Mouse (Mus musculus) liver, embryonic 15.5 days (tissue): ENCODE data around the gene Homer1. TPM values are rescaled to one million over a fixed set of nuclear protein-coding genes. Genes with fewer than 3 reads are reported as not detected.

Experiments used
- ATAC-seq: fragments of 200-750 bp; cut with Nextera tagmentation; 2 replicates; pipeline ENCODE4 v1.8.0; 2017; ENCODE audit warnings: moderate number of reproducible peaks, mild to moderate bottlenecking, moderate library complexity; ENCODE audit not compliant: insufficient read depth
- H3K27ac ChIP-seq: fragments of 300-500 bp; sonication (generic); replicated peaks from 2 replicates; pipeline ENCODE4 v1.5.1; 2015; ENCODE audit warnings: mild to moderate bottlenecking, inconsistent platforms
- H3K27me3 ChIP-seq: fragments of 300-500 bp; sonication (generic); 2 replicates; pipeline ENCODE4 v1.6.1; 2015; ENCODE audit warnings: mild to moderate bottlenecking, inconsistent platforms
- H3K36me3 ChIP-seq: fragments of 300-500 bp; sonication (generic); replicated peaks from 2 replicates; pipeline ENCODE4 v1.6.1; 2015; ENCODE audit warnings: moderate library complexity, mild to moderate bottlenecking, inconsistent platforms
- H3K4me1 ChIP-seq: fragments of 300-500 bp; sonication (generic); replicated peaks from 2 replicates; pipeline ENCODE4 v1.6.1; 2015; ENCODE audit warnings: inconsistent platforms
- H3K4me2 ChIP-seq: fragments of 300-500 bp; sonication (generic); 2 replicates; pipeline ENCODE4 v1.6.1; 2015; ENCODE audit warnings: moderate library complexity, mild to moderate bottlenecking, inconsistent platforms
- H3K4me3 ChIP-seq: fragments of 300-500 bp; sonication (generic); replicated peaks from 2 replicates; pipeline ENCODE4 v1.5.1; 2015; ENCODE audit warnings: mild to moderate bottlenecking, inconsistent platforms
- H3K9ac ChIP-seq: fragments of 300-500 bp; sonication (generic); 2 replicates; pipeline ENCODE4 v1.6.1; 2015; ENCODE audit warnings: moderate library complexity, mild to moderate bottlenecking, inconsistent platforms
- H3K9me3 ChIP-seq: fragments of 300-500 bp; sonication (generic); replicated peaks from 2 replicates; pipeline ENCODE4 v1.6.1; 2016; ENCODE audit warnings: inconsistent platforms
- WGBS: fragments of 180-500 bp; shearing (Covaris S2); methylation state at CpG from one replicate; pipeline ENCODE4 v1.1.7; 2015; ENCODE audit warnings: mixed read lengths; ENCODE audit not compliant: insufficient replicate concordance; 5-methylcytosine and 5-hydroxymethylcytosine counted together
- polyA plus RNA-seq: library from polyadenylated mRNA; unstranded; fragments of >200 nt; fragmentation: Nextera tagmentation; extraction: Ambion mirVana; gene quantifications from 2 replicates; pipeline ENCODE4 v1.2.1, GENCODE M21; 2015

Gene Homer1
- polyA plus RNA-seq, 1 experiment from 2014 or later = 2.4 TPM

DNA sequence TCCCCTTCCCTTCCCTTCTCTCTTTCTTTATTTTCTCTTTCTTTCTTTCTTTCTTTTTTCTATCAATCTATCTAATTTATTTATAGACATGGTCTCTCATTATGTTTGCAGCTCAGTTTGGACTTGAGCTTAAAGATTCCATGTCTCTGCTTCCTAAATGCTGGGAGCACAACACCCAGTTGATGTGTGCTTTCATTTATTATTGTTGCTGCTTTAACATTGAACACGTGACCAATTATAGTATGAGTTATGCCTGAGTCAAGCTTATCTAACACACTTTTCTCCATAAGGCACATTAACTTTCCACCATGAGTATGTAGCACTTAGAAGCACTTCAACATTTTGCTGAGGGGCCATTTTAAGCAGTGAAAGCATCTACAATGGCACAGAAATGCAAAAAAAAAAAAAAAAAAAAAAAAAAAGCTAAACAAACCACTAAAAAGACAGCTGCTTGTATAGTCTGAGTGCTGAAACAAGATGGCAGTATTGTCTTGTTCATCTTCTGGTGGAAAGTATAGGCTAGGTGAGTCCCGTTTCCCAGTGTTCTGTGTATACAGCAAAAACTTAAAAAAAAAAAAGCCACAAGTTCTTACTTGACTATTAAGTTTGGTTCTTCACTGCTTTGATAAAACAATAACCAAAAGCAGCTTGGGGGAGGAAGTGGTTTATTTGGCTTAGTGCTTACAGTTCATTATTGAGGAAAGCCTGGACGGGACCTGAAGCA, 41.3 kb downstream of the Homer1 start:
- Histone ChIP-seq H3K27me3 (no peaks in the 10 kb centered on the region), H3K4me2 (peak overlapping the region; percentile 50), H3K9me3 (no peaks in the 10 kb centered on the region), H3K36me3 (no peaks in the 10 kb centered on the region), H3K4me1 (peaks cover 40% of the 10 kb centered on the region), H3K4me3 (0 out of 2 replicates have a peak overlapping the region, but pooled peaks have one; percentile 2), H3K27ac (peak overlapping the region; percentile 55), H3K9ac (peak overlapping the region; percentile 13; the same call in 1 of the 2 replicates)
- no peak for ATAC-seq
- WGBS = 48% methylated on average over 3 of the region's 3 CpGs

DNA sequence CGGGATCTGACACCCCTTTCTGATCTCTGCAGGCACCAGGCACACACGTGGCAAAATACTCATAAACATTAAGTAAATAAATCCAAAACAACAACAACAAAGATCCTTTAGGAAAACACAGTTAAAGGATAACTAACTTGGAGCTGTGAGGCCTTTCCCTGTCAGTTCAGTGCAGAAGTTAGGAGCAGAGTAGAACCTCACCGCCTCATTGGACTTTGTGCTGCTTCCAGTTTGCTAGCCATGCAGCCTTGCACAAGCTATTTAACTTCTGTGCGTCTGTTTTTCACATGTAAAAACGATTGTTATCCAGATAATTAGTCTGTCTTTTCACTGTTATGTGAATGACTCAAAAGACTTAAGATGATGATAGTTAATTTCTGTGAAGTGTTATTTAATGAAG, 43.2 kb downstream of the Homer1 start:
- no peak overlapping the region for H3K4me2 ChIP-seq
- 60% methylated on average over 5 of the region's 5 CpGs for WGBS
- ATAC-seq = no peak
- H3K4me1 ChIP-seq = peaks cover 48% of the 10 kb centered on the region
- no peaks in the 10 kb centered on the region for H3K9me3 ChIP-seq
- no peak overlapping the region for H3K4me3 ChIP-seq
- no peaks in the 10 kb centered on the region for H3K36me3 ChIP-seq
- no peak overlapping the region for H3K9ac ChIP-seq
- peak overlapping the region; percentile 49; the same call in 1 of the 2 replicates for H3K27ac ChIP-seq
- no peaks in the 10 kb centered on the region for H3K27me3 ChIP-seq

DNA sequence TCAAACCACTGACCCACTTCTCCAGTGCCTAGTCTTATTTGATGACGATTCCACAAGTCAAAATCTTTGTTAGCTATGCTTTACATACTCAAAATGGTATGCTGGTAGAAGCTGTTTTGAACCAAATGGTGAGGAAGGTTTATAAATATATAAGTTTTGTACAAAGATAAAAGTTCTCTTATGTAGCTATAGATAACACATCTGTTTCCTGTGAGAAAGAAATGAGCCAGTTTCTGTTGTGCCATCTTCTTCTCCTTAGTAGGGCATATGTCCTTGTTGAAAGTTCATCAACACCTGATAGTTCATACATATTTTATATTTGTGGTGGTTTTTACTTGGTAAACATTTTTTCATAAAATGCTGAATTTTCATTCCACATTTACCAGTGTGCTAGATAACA, 45.0 kb downstream of the Homer1 start:
- WGBS = 35% methylated on average over 1 of the region's 1 CpGs

DNA sequence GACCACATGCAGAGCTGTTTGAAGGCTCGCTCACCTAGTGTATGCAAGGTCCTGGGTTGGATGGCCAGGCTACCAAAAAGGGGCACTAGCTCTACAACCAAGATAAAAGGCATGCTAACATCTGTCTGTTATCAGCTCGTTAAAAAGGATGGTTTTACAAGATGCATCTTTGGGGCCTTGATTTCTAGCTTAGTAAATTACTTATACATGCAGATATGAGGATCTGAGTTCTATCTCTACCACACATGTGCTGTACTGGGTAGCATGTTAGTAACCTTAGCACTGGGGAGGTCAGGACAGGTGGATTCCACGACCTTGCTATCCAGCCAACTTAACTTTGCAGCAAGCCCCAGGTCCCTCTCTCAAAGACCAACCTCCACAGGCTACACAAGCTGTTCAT, 46.4 kb downstream of the Homer1 start:
- Histone ChIP-seq H3K9me3 (no peaks in the 10 kb centered on the region), H3K27ac (peak overlapping the region; percentile 59), H3K4me3 (no peak overlapping the region), H3K9ac (no peak overlapping the region; the same call in 1 of the 2 replicates), H3K27me3 (no peaks in the 10 kb centered on the region), H3K4me1 (peaks cover 29% of the 10 kb centered on the region), H3K36me3 (0 out of 2 replicates have a peak, but pooled peaks cover 3% of the 10 kb centered on the region), H3K4me2 (peak overlapping the region; percentile 26)
- peak; percentile 89 for ATAC-seq
- 32% methylated on average over 3 of the region's 3 CpGs for WGBS

More for the DNA sequence above, 45.0 kb downstream of the Homer1 start:
- Histone ChIP-seq H3K36me3 (no peaks in the 10 kb centered on the region), H3K4me3 (no peak overlapping the region), H3K4me1 (peaks cover 40% of the 10 kb centered on the region), H3K9ac (no peak overlapping the region), H3K9me3 (no peaks in the 10 kb centered on the region), H3K27ac (no peak overlapping the region), H3K27me3 (no peaks in the 10 kb centered on the region), H3K4me2 (no peak overlapping the region)
- no peak for ATAC-seq

DNA sequence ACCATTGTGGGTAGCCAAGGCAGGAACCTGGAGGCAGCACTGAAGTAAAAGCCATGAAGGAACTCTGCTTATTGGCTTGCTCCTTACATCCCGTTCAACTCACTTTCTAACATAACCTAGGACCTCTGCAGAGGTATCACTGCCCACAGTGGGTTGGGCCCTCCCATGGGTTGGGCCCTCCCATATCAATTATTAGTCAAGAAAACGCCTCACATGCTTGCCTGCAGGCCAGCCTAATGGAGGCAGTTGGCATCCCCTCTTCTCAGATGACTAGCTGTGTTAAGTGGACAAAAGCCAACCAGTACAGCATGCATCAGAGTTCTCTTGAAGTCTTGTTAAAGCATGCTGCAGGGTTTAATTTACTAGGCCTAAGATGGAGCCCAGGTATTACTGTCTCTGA, 52.6 kb downstream of the Homer1 start:
- 56% methylated on average over 2 of the region's 2 CpGs for WGBS
- Histone ChIP-seq H3K36me3 (0 out of 2 replicates have a peak, but pooled peaks cover 3% of the 10 kb centered on the region), H3K4me2 (no peak overlapping the region), H3K9me3 (no peaks in the 10 kb centered on the region), H3K27ac (peak overlapping the region; percentile 26; the same call in 1 of the 2 replicates), H3K4me1 (peaks cover 16% of the 10 kb centered on the region), H3K9ac (no peak overlapping the region), H3K27me3 (no peaks in the 10 kb centered on the region), H3K4me3 (no peak overlapping the region)
- peak; percentile 64 for ATAC-seq

DNA sequence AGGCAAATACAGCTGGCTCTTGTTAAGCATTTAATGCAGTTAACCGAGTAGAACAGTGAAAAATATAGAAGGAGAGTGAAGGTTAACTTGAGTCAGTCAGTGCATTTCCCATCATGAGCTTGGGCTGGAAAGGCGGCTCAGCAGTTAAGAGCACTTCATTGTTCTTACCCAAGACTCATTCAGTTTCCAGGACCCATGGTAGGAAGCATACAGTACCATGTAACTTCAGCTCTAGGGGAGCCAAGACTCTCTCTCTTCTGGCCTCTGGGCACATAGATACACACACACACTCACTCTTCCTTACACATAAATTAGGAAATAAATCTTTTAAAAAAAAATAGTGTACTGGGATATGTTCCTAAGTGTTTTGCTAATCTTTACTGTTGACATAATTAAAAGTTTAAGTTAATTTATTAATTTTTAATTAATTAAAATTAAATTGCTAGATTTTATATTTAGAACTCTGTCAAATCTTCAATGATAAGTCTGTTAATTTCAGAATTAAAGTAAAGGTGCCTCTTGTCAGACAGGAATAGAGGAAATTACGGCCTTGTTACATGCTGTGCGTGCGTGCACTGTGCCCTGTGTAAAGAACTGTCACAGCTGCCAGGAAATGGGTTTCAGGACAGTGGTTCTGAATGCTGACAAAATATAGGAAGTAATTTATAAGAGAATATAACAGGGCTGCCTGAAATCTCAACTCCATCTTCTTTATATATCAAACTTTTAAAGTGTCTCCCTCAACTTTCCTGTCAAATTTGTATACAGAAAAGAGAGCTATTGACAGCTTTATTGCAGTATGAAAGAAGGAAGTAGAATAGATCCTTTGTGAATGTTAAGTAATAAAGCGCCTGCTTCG, 55.2 kb downstream of the Homer1 start:
- Histone ChIP-seq H3K27ac (0 out of 2 replicates have a peak overlapping the region, but pooled peaks have one; percentile 34), H3K27me3 (no peaks in the 10 kb centered on the region), H3K4me2 (no peak overlapping the region), H3K4me1 (peaks cover 16% of the 10 kb centered on the region), H3K9me3 (no peaks in the 10 kb centered on the region), H3K9ac (no peak overlapping the region), H3K4me3 (no peak overlapping the region), H3K36me3 (0 out of 2 replicates have a peak, but pooled peaks cover under 1% of the 10 kb centered on the region)
- WGBS = 66% methylated on average over 7 of the region's 7 CpGs
- no peak; the same call in 1 of the 2 replicates for ATAC-seq

DNA sequence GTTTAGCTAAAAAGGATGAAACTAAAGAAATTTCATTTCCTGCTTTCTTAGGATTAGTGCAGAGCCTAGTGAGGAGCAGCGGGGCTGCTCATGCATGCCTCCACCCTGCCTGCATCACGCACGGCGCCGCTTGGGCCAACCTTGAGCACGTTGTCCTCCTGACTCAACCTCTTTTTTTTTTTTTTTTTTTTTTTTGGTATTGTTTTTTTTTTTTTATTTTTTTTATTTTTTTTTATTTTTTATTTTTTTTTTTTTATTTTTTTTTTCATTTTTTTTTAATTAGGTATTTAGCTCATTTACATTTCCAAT, 55.8 kb downstream of the Homer1 start:
- no peak for ATAC-seq
- no peak overlapping the region for H3K9ac ChIP-seq
- WGBS = 86% methylated on average over 6 of the region's 6 CpGs
- H3K4me3 ChIP-seq = no peak overlapping the region
- no peaks in the 10 kb centered on the region for H3K36me3 ChIP-seq
- no peaks in the 10 kb centered on the region for H3K9me3 ChIP-seq
- H3K4me1 ChIP-seq = peaks cover 16% of the 10 kb centered on the region
- no peaks in the 10 kb centered on the region for H3K27me3 ChIP-seq
- no peak overlapping the region for H3K4me2 ChIP-seq
- H3K27ac ChIP-seq = no peak overlapping the region

DNA sequence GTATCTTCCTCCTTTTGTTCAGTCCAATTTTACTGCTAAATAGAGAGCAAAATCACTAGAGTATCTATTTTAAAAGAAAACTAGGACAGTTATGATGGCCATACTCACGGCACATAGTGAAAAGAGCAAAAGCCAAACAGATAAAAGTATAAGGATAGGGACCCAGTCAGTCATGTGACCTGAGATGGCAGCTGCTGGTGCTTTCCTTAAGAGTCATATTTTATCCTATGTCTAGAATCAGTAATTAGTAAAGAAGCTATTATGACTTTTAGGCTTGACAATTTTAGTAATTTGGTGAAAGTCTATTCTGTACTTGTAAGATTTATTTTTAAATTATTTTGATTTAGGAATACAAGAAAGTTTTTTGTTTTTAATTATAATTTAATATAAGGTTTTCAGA, 59.1 kb downstream of the Homer1 start:
- WGBS = 64% methylated on average over 1 of the region's 1 CpGs
- H3K9ac ChIP-seq = no peak overlapping the region

DNA sequence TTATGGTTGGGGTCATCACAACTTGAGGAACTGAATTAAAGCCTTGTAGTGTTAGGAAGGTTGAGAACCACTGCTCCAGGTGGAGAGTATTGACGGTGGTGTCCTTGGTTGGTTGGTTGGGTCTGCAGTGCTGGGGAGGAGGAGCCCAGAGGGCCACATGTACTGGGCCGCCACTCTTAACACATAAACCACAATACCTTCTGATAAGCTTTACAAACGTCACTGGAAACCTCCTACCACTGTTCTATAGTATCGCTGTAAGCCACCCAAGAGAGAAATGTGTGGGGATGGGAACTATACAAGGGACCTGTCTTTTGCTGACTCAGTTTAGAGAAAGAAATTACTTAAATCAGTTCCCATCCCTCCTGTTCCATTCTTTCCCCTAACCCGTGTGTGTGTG, 68.1 kb downstream of the Homer1 start:
- Histone ChIP-seq H3K4me1 (peaks cover 4% of the 10 kb centered on the region; the same call in 1 of the 2 replicates), H3K4me3 (no peak overlapping the region)

More for the DNA sequence above, 59.1 kb downstream of the Homer1 start:
- Histone ChIP-seq H3K4me1 (no peaks in the 10 kb centered on the region), H3K4me2 (no peak overlapping the region), H3K4me3 (no peak overlapping the region), H3K9me3 (no peaks in the 10 kb centered on the region), H3K36me3 (no peaks in the 10 kb centered on the region), H3K27ac (no peak overlapping the region), H3K27me3 (no peaks in the 10 kb centered on the region)
- ATAC-seq = no peak

DNA sequence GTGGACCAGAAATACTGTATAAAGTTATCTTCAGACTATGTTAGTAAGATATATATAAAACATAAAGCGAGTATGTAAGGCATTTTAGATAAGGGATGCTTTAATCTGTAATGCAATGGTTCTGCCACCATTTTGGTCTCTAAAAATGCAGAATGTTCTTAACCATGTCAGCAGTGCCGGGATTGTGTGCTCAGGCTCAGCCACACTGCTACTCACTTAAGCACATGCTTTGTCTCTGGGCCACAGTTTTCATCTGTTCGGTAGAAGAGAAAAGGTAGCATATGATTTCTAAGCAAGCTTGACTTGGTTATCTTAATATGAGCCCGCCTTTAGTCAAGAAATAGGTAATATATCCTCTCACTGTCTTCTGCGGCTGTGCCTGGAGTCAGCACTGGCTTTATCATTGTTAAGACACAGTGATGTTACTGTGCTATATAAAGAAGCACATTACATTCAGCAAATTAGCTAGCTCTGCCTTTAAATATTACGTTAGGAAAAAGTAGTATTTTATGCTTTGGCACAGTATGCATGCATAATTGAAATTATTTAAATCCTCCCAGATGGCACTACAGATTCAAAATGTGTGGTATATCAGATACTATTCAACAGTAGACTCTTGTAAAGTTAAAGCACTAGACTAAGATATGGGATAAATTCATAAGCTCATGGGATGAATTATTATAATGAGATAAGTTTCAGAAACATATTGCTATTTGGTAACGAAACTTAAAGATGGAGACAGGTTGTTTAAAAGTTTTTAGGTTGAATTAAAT, 69.6 kb downstream of the Homer1 start:
- no peak overlapping the region for H3K4me3 ChIP-seq
- H3K9ac ChIP-seq = no peak overlapping the region
- H3K9me3 ChIP-seq = no peaks in the 10 kb centered on the region
- no peak for ATAC-seq
- no peak overlapping the region for H3K27ac ChIP-seq
- H3K4me2 ChIP-seq = no peak overlapping the region
- H3K36me3 ChIP-seq = no peaks in the 10 kb centered on the region
- no peaks in the 10 kb centered on the region for H3K27me3 ChIP-seq
- 78% methylated on average over 7 of the region's 7 CpGs for WGBS
- peaks cover 4% of the 10 kb centered on the region; the same call in 1 of the 2 replicates for H3K4me1 ChIP-seq

More for the DNA sequence above, 68.1 kb downstream of the Homer1 start:
- 0 out of 2 replicates have a peak, but pooled peaks cover 2% of the 10 kb centered on the region for H3K36me3 ChIP-seq
- no peak overlapping the region for H3K4me2 ChIP-seq
- H3K27ac ChIP-seq = no peak overlapping the region
- no peaks in the 10 kb centered on the region for H3K27me3 ChIP-seq
- 54% methylated on average over 5 of the region's 5 CpGs for WGBS
- ATAC-seq = no peak
- no peaks in the 10 kb centered on the region for H3K9me3 ChIP-seq
- no peak overlapping the region for H3K9ac ChIP-seq
